Mouse (Mus musculus): ENCODE results near the gene Hnrnpab.

DNA sequence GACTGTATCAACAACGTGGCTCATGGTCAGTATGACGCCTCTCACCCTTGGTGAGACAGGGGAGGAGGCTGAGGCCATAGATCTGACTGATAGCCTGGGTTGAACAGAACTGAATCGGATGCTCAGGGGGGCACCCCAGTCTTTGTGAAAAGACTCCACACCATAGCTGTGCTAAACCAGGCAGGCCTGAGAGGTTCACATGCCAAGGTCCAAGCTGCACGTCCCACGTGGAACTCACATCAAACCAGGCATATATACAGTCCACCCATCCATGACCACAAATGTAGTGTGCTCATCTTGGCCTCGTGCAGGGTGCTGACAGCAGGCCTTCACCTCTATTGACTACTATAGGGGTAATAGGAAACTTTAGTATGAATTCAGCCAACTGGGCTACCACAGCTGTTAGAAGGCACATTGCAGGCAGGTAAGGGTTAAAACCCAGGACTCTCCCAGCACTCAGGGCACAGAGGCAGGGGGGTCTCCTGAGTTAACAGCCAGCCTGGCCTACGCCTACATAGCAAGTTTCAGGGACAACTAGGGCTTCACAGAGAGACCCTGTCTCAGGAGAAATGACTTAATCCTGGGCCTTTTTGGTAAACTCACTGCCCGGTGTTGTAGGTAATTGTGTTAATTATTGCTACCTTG lies 20.9 kb downstream of the Hnrnpab start:
- TF ChIP-seq CTCF (IDR thresholded peaks at IDR 0.05; ENCODE audit: borderline replicate concordance, insufficient read depth, low read depth, low read length) (no peak), POLR2A (IDR thresholded peaks at IDR 0.05; ENCODE audit: borderline replicate concordance, insufficient read depth, low read length) (no peak)

Measured in cerebellum, adult 2 months (tissue).